Mouse (Mus musculus) kidney, postnatal 0 days (tissue): ENCODE measurements at regions not wholly inside any gene's neighbourhood (a gene's known extent, or its start where the extent isn't known, plus 50 kb on each side); places are given as distances from the start of the nearest gene placed in this dataset. TPM values are rescaled to one million over a fixed set of nuclear protein-coding genes. Genes with fewer than 3 reads are reported as not detected.

Experiments
- ATAC-seq: fragments of 200-750 bp; cut with Nextera tagmentation; replicated peaks from 2 replicates; pipeline ENCODE4 v1.8.0; 2017; ENCODE audit warnings: low read depth, moderate number of reproducible peaks, moderate TSS enrichment, moderate library complexity; ENCODE audit not compliant: low FRiP score
- DNase-seq: peaks from one replicate; pipeline ENCODE4 v3.0.0-alpha.2; 2016; ENCODE audit warnings: low spot score
- H3K27ac ChIP-seq: fragments of 300-500 bp; sonication (generic); 2 replicates; pipeline ENCODE4 v1.5.1; 2014; ENCODE audit warnings: mild to moderate bottlenecking
- H3K27me3 ChIP-seq: fragments of 300-500 bp; sonication (generic); 2 replicates; pipeline ENCODE4 v1.6.1; 2014; ENCODE audit warnings: low read length, mixed read lengths; ENCODE audit not compliant: insufficient read depth
- H3K36me3 ChIP-seq: fragments of 300-500 bp; sonication (generic); 2 replicates; pipeline ENCODE4 v1.6.1; 2014; ENCODE audit warnings: low read length, mixed read lengths; ENCODE audit not compliant: insufficient read depth
- H3K4me1 ChIP-seq: fragments of 300-500 bp; sonication (generic); replicated peaks from 2 replicates; pipeline ENCODE4 v1.6.1; 2014; ENCODE audit warnings: antibody characterized with exemption, low read length, mixed read lengths; ENCODE audit not compliant: insufficient read depth
- H3K4me2 ChIP-seq: fragments of 300-500 bp; sonication (generic); 2 replicates; pipeline ENCODE4 v1.6.1; 2014; ENCODE audit warnings: mild to moderate bottlenecking, low read length, moderate library complexity, mixed read lengths
- H3K4me3 ChIP-seq: fragments of 300-500 bp; sonication (generic); replicated peaks from 2 replicates; pipeline ENCODE4 v1.5.1; 2014; ENCODE audit warnings: low read depth, low read length
- H3K9ac ChIP-seq: fragments of 300-500 bp; sonication (generic); 2 replicates; pipeline ENCODE4 v1.6.1; 2014; ENCODE audit warnings: low read depth, low read length
- H3K9me3 ChIP-seq: fragments of 300-500 bp; sonication (generic); replicated peaks from 2 replicates; pipeline ENCODE4 v1.6.1; 2016; ENCODE audit warnings: low read length, inconsistent platforms, mixed read lengths
- CTCF ChIP-seq: IDR thresholded peaks from 2 replicates; pipeline ENCODE4 v1.5.1; 2016; ENCODE audit warnings: antibody characterized with exemption, low read depth, mild to moderate bottlenecking, moderate library complexity
- WGBS: fragments of 180-500 bp; shearing (Covaris S2); extraction: QIAGEN DNeasy Blood & Tissue Kit; methylation state at CpG from one replicate; pipeline ENCODE4 v1.1.7; 2014; 5-methylcytosine and 5-hydroxymethylcytosine counted together
- microRNA-seq: library from miRNA; unstranded; fragments of <30 nt; microRNA quantifications from one replicate; pipeline ENCODE4, GENCODE M21; 2016

GRCm38 (mm10) chr2:56860776-56861175 is 263.0 kb downstream of the Nr4a2 start:
- H3K36me3 ChIP-seq: no peaks in the 10 kb centered on the region
- no peak overlapping the region for H3K4me3 ChIP-seq
- no peaks in the 10 kb centered on the region for H3K9me3 ChIP-seq
- no peak overlapping the region for H3K4me2 ChIP-seq
- no peaks in the 10 kb centered on the region for H3K27me3 ChIP-seq
- WGBS: 19% methylated on average over 2 of the region's 2 CpGs
- TF ChIP-seq CTCF: no peak
- H3K9ac ChIP-seq: no peak overlapping the region
- no peak overlapping the region for H3K27ac ChIP-seq
- no peak for DNase-seq
- no peaks in the 10 kb centered on the region for H3K4me1 ChIP-seq
- ATAC-seq: no peak

GRCm38 (mm10) chr2:56820551-56820950 is 303.3 kb downstream of the Nr4a2 start:
- Histone ChIP-seq H3K4me1 (no peaks in the 10 kb centered on the region), H3K9me3 (no peaks in the 10 kb centered on the region), H3K27me3 (no peaks in the 10 kb centered on the region), H3K27ac (no peak overlapping the region), H3K9ac (no peak overlapping the region), H3K4me2 (no peak overlapping the region), H3K36me3 (no peaks in the 10 kb centered on the region), H3K4me3 (no peak overlapping the region)
- no peak for TF ChIP-seq CTCF
- DNase-seq (no peak), ATAC-seq (no peak)
- WGBS: 66% methylated on average over 4 of the region's 4 CpGs

GRCm38 (mm10) chr2:56784808-56785207 is 339.0 kb downstream of the Nr4a2 start:
- TF ChIP-seq CTCF: no peak
- Histone ChIP-seq H3K4me2 (no peak overlapping the region), H3K9ac (no peak overlapping the region), H3K36me3 (no peaks in the 10 kb centered on the region), H3K9me3 (no peaks in the 10 kb centered on the region), H3K27ac (no peak overlapping the region), H3K4me3 (no peak overlapping the region), H3K4me1 (no peaks in the 10 kb centered on the region), H3K27me3 (no peaks in the 10 kb centered on the region)
- ATAC-seq (no peak), DNase-seq (no peak)
- WGBS: 83% methylated on average over 2 of the region's 2 CpGs

Small RNAs in the stretch of these regions (microRNA-seq; reads per million reads assigned to microRNA genes)
- not detected for gene Mir195b
